Mouse (Mus musculus): ENCODE measurements around the gene Afmid.

- TF ChIP-seq CTCF (IDR thresholded peaks at IDR 0.05; ENCODE audit: borderline replicate concordance, insufficient read depth, low read length): no peak
- no peak for TF ChIP-seq POLR2A (IDR thresholded peaks at IDR 0.05; ENCODE audit: low read depth, low read length)
These were observed 49.5 kb upstream of the Afmid start for GRCm38 (mm10) chr11:117776085-117776792.

Data from embryonic fibroblast, embryonic 13.5 days (primary cell).